Mouse (Mus musculus) cerebellum, adult 2 months (tissue): Measurements from ENCODE around the gene Tal1.

Experiments
- CTCF ChIP-seq: fragments of 200-500 bp; IDR thresholded peaks from 2 replicates; pipeline ENCODE4 v1.5.1; 2011; ENCODE audit warnings: low read depth, mild to moderate bottlenecking, control low read depth, low read length, moderate library complexity, borderline replicate concordance; ENCODE audit not compliant: insufficient read depth
- POLR2A ChIP-seq: fragments of 200-500 bp; IDR thresholded peaks from 2 replicates; pipeline ENCODE4 v1.6.1; 2011; ENCODE audit warnings: low read length, control low read depth, borderline replicate concordance; ENCODE audit not compliant: insufficient read depth

GRCm38 (mm10) chr4:115103510-115103909 lies 47.3 kb downstream of the Tal1 start:
- TF ChIP-seq CTCF = no peak
- TF ChIP-seq POLR2A = no peak
